Mouse (Mus musculus) adrenal gland, adult 18-20 months (tissue): ENCODE results near the gene Ap3s2. TPM values are rescaled to one million over a fixed set of nuclear protein-coding genes. Genes with fewer than 3 reads are reported as not detected.

Experiments
- DNase-seq, 2 experiments: peaks; one replicate each; pipeline ENCODE4 v3.0.0; 2021 to 2022; ENCODE audit warnings: low spot score in 2 of 2
- long read RNA-seq, 2 experiments: library from polyadenylated mRNA; stranded (forward); transcript quantifications; one replicate each; pipeline ENCODE4 v2.0.0; 2021
- total RNA-seq, 2 experiments: library from RNA; stranded (reverse); gene quantifications; 1 replicate in 1 of 2; 2 replicates in 1 of 2; pipeline ENCODE4 v1.2.3; 2021

The Ap3s2 gene
- 10 to 100 TPM; 20.0 to 25.7 TPM for total RNA-seq
- long read RNA-seq, experiment 1, full-length matches to known transcripts = 19 of 29 reads
- long read RNA-seq, experiment 1, partial matches to known transcripts = 1 of 29 reads
- long read RNA-seq, experiment 1, other reads (novel, unspliced or antisense) = 9 of 29 reads
- long read RNA-seq, experiment 2, full-length matches to known transcripts = 34 of 53 reads
- long read RNA-seq, experiment 2, partial matches to known transcripts = 1 of 53 reads
- long read RNA-seq, experiment 2, other reads (novel, unspliced or antisense) = 18 of 53 reads

DNA sequence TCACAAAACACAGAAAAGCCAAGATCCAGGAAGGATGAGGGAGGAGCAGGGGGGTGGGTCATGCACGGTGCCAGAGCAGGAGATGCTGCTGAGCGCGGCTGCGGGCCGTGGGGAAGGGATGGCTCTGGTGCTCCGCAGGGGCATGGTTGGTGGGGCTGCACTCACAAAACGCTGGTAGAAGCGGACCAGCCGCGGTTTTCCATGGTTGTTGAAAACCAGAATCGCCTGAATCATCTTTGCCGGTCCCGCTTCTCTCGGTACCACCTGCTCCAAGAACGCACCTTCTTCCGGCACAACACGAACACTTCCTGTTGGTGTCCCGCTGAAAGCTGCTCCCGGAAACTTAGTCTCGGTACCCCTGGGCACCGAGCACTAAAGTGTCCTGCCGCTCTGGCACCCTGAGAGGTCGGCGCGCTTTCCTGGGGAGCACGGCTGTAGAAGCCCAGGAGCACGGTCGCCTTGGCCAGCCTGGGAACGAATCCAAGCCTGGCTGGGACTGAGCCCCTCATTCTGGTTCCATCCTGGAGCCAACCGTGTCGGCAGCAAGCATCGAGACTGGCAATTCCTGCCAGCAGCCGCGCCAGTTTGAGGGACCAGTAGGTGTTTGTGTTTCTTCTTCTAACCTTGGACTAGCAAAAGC lies at the start of gene Ap3s2:
TSS of gene Ap3s2 (minus strand) at position 306 of the 640 bp plus-strand sequence.
- peak; percentile 81 to 82 for DNase-seq

DNA sequence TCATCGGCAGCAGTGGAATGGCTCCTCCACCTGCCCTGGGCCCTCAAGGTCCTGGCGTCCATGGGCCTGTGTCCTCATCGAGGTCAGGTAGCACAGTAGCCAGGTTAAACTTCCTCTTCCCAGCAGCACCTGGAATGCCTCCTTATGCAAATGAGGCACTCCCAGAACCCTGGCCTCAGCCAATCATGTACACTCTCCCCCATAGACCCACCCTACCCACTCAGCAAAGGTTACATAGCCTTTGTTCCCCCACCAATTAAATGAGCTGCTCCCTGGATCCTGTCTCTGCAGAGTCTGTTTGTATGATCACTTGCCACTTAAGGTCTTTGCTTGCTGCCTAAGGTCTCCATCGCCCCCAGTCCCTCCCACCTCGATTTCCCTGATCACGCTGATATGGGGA lies 47.9 kb upstream of the Ap3s2 start:
- no peak for DNase-seq

DNA sequence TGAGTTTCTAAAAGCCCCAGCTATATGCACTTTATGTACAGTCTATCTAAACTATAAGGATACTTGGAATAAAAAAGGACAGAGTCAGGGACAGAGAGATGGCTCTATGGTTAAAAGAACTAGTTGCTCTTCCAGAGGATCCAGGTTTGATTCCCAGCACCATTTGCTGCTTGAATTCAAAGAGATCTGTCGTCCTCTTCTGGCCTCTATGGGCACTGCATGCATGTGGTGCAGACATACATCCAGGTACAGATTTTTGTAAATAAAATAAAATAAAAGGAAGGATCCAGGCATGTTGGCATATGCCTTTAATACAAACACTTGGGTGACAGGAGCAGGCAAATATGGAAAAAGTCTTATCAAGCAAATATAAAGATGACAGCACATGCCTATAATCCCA lies 41.2 kb upstream of the Ap3s2 start:
- DNase-seq = no peak

- DNase-seq = no peak
These were observed 35.7 kb upstream of the Ap3s2 start for GRCm38 (mm10) chr7:79956131-79956530.

GRCm38 (mm10) chr7:79954890-79955289 lies 34.4 kb upstream of the Ap3s2 start:
- DNase-seq = no peak

- no peak for DNase-seq
These were observed 30.6 kb upstream of the Ap3s2 start for GRCm38 (mm10) chr7:79951038-79951437.

- no peak for DNase-seq
These were observed 29.8 kb upstream of the Ap3s2 start for GRCm38 (mm10) chr7:79950236-79950635.

GRCm38 (mm10) chr7:79935511-79936205 lies 15.2 kb upstream of the Ap3s2 start:
- DNase-seq = peak; percentile 44 to 48

GRCm38 (mm10) chr7:79934862-79935510 lies 14.5 kb upstream of the Ap3s2 start, which contains the start of gene Arpin:
Gene Arpin (minus strand): TSS chr7:79935359.
- peak; percentile 57 to 66 for DNase-seq

DNA sequence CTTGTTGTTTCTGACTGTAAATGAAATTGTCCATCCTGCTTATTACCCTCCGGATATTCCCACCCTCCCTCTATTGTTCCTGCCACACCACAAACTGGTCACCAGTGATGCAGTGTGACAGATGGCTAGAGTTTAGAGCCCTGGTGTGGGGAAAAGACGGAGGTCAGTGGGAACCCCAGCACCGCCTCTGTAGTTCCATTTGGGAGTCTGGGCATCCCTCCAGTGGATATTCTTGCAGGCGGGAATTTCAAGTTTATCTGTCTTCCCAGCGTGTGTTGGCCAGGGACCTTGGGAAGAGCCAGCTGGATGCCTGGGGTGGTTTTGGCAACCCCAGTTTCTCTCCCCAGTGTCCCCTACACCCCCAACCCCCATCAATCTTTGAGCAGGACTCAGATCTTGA lies 14.0 kb upstream of the Ap3s2 start:
- DNase-seq = peak in 1 of 2 experiments; percentile 25

DNA sequence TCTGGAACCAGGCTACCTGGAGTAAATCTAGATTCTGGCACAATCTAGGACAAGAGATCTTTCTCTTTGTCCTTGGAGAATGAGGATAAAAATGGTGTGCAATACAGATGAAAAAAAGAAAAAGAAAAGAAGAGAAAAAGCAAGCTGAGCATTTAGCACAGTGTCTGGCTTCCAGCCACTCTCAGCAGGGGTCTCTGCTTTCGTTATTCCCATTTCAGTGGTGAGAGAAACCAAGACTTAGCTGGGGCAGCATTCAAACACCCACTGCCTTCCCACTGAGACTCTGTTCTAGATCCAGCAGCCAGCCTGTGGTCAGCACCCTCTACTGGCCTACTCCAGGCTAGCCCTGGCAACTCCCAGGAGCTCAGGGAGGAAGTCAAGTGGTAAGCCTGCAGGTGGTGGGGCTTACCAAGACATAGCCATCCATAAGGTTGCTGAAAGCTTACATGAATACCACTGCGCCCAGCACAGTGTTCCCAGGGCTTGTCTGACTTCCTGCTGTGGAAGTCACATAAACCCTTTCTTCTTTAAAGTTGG lies 8.1 kb upstream of the Ap3s2 start:
- no peak for DNase-seq

DNA sequence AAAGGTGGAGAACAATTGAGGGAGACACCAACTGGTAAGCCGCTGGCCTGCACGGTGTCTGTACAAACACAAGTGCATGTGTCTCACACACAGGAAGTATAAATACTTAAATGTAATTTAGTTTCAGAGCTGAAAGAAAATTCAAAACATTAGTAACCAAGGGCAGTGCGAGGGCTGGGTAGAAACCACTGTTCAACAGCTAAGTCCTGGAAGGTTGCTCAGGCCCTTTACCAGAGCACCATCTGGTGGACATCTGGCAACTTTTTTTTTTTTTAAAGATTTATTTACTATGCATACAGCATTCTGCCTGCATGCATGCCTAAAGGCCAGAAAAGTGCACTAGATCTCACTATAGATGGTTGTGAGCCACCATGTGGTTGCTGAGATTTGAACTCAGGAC lies 5.9 kb downstream of the Ap3s2 start:
- no peak for DNase-seq

- DNase-seq = no peak
These were observed 13.1 kb downstream of the Ap3s2 start for GRCm38 (mm10) chr7:79907356-79907755.

DNA sequence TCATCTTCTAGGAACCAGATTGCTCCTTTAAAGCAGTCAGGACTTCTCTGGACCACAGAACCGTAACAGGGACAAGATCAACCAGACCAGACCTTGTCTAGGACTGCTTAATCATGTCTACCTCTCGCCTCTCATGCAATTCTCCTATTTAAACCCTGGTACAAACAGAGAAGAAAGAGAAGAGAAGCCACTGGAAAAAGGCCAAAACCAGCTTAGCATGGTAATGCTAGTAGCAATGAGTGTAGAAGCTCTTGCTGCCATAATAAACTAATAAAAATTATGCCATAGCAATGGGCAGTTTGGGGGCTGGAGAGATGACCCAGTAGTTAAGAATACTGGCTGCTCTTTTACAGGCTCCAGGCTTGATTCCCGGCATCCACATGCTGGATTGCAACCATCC lies 13.5 kb downstream of the Ap3s2 start:
- DNase-seq = no peak

GRCm38 (mm10) chr7:79905193-79905592 lies 15.3 kb downstream of the Ap3s2 start:
- no peak for DNase-seq

- no peak for DNase-seq
These were observed 17.2 kb downstream of the Ap3s2 start for GRCm38 (mm10) chr7:79903160-79903792.

DNA sequence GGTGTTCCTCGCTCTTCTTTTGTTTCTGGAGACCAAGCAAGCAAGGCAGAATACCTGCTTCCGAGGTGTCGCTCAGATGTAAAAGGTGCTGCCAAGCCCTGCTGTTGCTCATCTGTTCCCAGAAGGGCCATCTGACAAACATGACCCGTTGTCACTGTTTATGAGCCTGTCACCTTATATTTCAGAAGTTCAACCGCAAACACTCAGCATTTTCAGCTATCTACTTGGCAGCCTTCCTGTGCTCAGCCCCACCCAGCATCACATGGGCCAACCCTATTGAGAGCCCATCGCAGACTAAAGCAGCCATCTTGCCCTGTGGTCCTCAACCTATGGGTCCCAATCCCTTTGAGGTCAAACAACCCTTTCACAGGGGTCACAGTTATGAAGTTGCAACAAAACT lies 19.7 kb downstream of the Ap3s2 start:
- DNase-seq = no peak

DNA sequence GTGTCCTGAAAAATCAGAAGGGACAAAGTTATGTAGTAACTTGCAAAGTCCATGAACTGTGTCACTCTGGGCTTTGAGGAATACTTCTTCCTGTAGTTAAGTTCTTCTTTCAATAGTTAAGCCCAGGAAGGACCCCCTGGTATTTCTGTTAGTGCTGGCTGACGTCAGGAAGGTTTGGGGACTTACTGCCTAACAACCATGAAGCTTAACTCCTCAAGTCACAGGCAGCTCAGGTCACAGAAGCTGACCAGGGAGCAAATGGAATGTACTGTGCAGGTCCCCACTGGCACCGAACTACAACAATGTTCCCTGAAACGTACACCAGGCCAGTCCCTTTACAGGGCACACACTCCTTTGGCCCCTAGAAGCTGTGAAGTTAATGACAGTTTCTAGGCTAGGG lies 25.2 kb downstream of the Ap3s2 start:
- no peak for DNase-seq

GRCm38 (mm10) chr7:79894790-79895189 lies 25.7 kb downstream of the Ap3s2 start:
- DNase-seq = no peak

GRCm38 (mm10) chr7:79892576-79893428 lies 27.6 kb downstream of the Ap3s2 start:
- DNase-seq = no peak
